Mouse (Mus musculus): ENCODE data around the gene Zc3h4. TPM values are rescaled to one million over a fixed set of nuclear protein-coding genes. Genes with fewer than 3 reads are reported as not detected.

Zc3h4 gene
- polyA plus RNA-seq, 1 experiment = 29.8 TPM

DNA sequence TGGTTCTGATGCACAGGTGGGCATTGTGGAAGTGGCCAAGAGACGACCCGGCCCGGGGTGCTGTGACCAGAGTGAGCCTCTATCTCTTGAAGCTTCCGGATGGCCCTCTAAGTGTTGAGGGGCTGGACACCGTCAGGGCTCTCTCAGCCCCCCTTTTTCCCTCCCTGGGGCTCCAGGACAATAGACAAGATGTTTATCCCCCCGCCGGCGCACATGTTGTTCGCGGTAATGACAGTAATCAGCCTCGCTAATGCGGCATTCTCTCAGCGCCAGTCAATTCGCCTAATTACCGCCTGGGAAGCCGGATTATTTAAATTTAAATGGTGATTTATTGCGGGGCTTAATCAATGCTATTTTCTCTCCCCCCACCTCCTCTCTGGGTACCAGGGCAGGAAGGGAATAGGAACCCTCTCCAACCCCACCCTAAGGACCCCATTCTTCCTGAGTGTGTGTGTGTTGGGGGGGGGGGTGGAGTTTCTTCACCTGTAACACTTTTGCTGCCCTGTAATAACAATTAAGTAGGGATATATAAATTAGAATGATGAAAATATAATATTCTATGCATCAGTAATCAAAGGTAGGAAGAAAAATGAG lies 71.5 kb downstream of the Zc3h4 start:
- Histone ChIP-seq H3K27me3 (ENCODE audit: control insufficient read depth, insufficient read depth, insufficient read length) (peaks cover 68% of the 10 kb centered on the region), H3K4me3 (ENCODE audit: insufficient read depth, poor library complexity, severe bottlenecking) (no peak overlapping the region), H3ac (ENCODE audit: control insufficient read depth, insufficient read length, low read depth) (no peak overlapping the region), H3K79me3 (ENCODE audit: low read depth) (no peaks in the 10 kb centered on the region), H3K36me3 (ENCODE audit: control insufficient read depth, insufficient read depth) (no peaks in the 10 kb centered on the region), H3K79me2 (ENCODE audit: control insufficient read depth, insufficient read depth) (no peaks in the 10 kb centered on the region)
- TF ChIP-seq FOSL1 (IDR thresholded peaks at IDR 0.05; ENCODE audit: insufficient read depth, low read length, poor library complexity, severe bottlenecking) = no peak
- no peak for TF ChIP-seq CEBPB (IDR thresholded peaks at IDR 0.05; ENCODE audit: low read depth)
- no peak for TF ChIP-seq MAX (IDR thresholded peaks at IDR 0.05)
- TF ChIP-seq USF1 (IDR thresholded peaks at IDR 0.05; ENCODE audit: low read depth) = no peak
- no peak for TF ChIP-seq CTCF (IDR thresholded peaks at IDR 0.05; ENCODE audit: control insufficient read depth, insufficient read depth, insufficient read length)

DNA sequence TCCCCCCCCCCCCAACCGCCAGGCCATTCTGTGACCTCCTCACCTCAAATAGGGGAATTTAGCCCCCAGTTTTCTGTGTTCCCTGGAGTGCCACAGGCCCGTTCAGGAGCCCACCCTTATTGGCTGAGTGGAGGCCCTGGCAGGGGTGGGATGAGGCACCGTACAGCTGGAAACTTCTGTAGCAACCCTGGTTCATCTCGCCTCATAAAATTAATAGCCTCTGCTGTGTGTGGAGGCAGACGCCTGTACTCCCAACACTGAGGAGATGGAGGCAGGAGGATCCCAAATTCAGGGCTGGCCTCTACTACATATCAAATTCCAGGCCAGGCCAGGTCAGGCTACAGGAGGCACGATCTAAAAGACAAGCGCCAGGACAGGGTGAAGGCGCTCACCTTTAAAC lies 73.1 kb downstream of the Zc3h4 start:
- no peak overlapping the region for H3K4me3 ChIP-seq (ENCODE audit: insufficient read depth, poor library complexity, severe bottlenecking)
- TF ChIP-seq CEBPB (IDR thresholded peaks at IDR 0.05; ENCODE audit: low read depth) (no peak), MAX (IDR thresholded peaks at IDR 0.05) (no peak), FOSL1 (IDR thresholded peaks at IDR 0.05; ENCODE audit: insufficient read depth, low read length, poor library complexity, severe bottlenecking) (no peak), MYOD1 (IDR thresholded peaks at IDR 0.05; ENCODE audit: control insufficient read depth, insufficient read length, low read depth) (no peak), CTCF (IDR thresholded peaks at IDR 0.05; ENCODE audit: control insufficient read depth, insufficient read depth, insufficient read length) (no peak), USF1 (IDR thresholded peaks at IDR 0.05; ENCODE audit: low read depth) (no peak), MYOG (IDR thresholded peaks at IDR 0.05; ENCODE audit: control insufficient read depth, extremely low read depth, insufficient read length) (no peak)
- H3K27me3 ChIP-seq (ENCODE audit: control insufficient read depth, insufficient read depth, insufficient read length) = peaks cover 64% of the 10 kb centered on the region
- no peaks in the 10 kb centered on the region for H3K36me3 ChIP-seq (ENCODE audit: control insufficient read depth, insufficient read depth)
- no peaks in the 10 kb centered on the region for H3K79me2 ChIP-seq (ENCODE audit: control insufficient read depth, insufficient read depth)
- H3K79me3 ChIP-seq (ENCODE audit: low read depth) = no peaks in the 10 kb centered on the region
- no peak overlapping the region for H3ac ChIP-seq (ENCODE audit: control insufficient read depth, insufficient read length, low read depth)

DNA sequence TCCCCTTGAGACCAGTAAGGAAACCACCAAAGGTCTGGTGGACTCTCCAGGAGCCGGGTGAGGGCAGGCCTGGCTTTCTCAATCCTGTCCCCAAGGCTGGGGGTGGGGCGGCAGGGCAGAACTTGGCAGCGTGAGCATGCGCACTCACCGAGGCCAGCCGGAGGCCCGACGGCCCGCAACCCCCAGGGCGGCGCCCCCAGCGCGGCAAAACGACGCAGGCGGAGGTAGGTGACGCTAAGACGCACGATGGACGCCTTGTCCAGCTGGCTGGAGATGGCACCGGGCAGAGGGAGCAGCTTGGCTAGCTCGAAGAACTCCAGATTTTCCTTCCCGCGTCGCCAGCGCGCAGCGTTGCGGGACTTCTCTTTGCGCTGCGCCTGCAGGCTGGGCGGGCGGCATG lies 73.7 kb downstream of the Zc3h4 start:
- Histone ChIP-seq H3K27me3 (ENCODE audit: control insufficient read depth, insufficient read depth, insufficient read length) (peaks cover 60% of the 10 kb centered on the region), H3K36me3 (ENCODE audit: control insufficient read depth, insufficient read depth) (no peaks in the 10 kb centered on the region), H3K4me3 (ENCODE audit: insufficient read depth, poor library complexity, severe bottlenecking) (no peak overlapping the region), H3K79me3 (ENCODE audit: low read depth) (no peaks in the 10 kb centered on the region), H3K79me2 (ENCODE audit: control insufficient read depth, insufficient read depth) (no peaks in the 10 kb centered on the region), H3ac (ENCODE audit: control insufficient read depth, insufficient read length, low read depth) (no peak overlapping the region)
- TF ChIP-seq MYOD1 (IDR thresholded peaks at IDR 0.05; ENCODE audit: control insufficient read depth, insufficient read length, low read depth) = no peak
- TF ChIP-seq USF1 (IDR thresholded peaks at IDR 0.05; ENCODE audit: low read depth) = no peak
- TF ChIP-seq MYOG (IDR thresholded peaks at IDR 0.05; ENCODE audit: control insufficient read depth, extremely low read depth, insufficient read length) = no peak
- TF ChIP-seq CEBPB (IDR thresholded peaks at IDR 0.05; ENCODE audit: low read depth) = no peak
- TF ChIP-seq FOSL1 (IDR thresholded peaks at IDR 0.05; ENCODE audit: insufficient read depth, low read length, poor library complexity, severe bottlenecking) = no peak
- TF ChIP-seq MAX (IDR thresholded peaks at IDR 0.05) = no peak
- no peak for TF ChIP-seq CTCF (IDR thresholded peaks at IDR 0.05; ENCODE audit: control insufficient read depth, insufficient read depth, insufficient read length)

DNA sequence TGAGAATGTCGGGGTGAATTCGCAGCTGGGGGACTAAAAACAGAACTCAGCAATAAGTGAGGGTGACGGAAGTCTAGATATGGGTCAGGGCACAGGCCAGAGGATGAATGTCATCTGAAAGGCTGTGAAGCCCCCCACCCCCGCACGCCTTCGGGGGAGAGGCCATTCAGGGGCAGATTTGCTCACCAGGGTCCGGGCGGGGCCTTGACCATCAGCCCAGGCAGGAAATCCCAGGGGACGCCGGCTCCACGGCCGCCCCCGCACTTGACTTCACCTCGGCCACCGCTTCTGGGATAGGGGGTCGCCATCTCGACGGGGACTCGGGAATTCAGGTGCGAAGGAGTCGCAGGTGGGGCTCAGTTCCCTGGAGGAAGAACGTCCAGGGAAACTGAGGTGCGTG lies 74.6 kb downstream of the Zc3h4 start:
- Histone ChIP-seq H3K27me3 (ENCODE audit: control insufficient read depth, insufficient read depth, insufficient read length) (peaks cover 53% of the 10 kb centered on the region), H3ac (ENCODE audit: control insufficient read depth, insufficient read length, low read depth) (no peak overlapping the region), H3K4me3 (ENCODE audit: insufficient read depth, poor library complexity, severe bottlenecking) (no peak overlapping the region), H3K79me3 (ENCODE audit: low read depth) (no peaks in the 10 kb centered on the region), H3K36me3 (ENCODE audit: control insufficient read depth, insufficient read depth) (no peaks in the 10 kb centered on the region), H3K79me2 (ENCODE audit: control insufficient read depth, insufficient read depth) (no peaks in the 10 kb centered on the region)
- TF ChIP-seq MAX (IDR thresholded peaks at IDR 0.05) (no peak), USF1 (IDR thresholded peaks at IDR 0.05; ENCODE audit: low read depth) (no peak), CTCF (IDR thresholded peaks at IDR 0.05; ENCODE audit: control insufficient read depth, insufficient read depth, insufficient read length) (no peak), MYOG (IDR thresholded peaks at IDR 0.05; ENCODE audit: control insufficient read depth, extremely low read depth, insufficient read length) (no peak), FOSL1 (IDR thresholded peaks at IDR 0.05; ENCODE audit: insufficient read depth, low read length, poor library complexity, severe bottlenecking) (no peak), CEBPB (IDR thresholded peaks at IDR 0.05; ENCODE audit: low read depth) (no peak), MYOD1 (IDR thresholded peaks at IDR 0.05; ENCODE audit: control insufficient read depth, insufficient read length, low read depth) (no peak)

DNA sequence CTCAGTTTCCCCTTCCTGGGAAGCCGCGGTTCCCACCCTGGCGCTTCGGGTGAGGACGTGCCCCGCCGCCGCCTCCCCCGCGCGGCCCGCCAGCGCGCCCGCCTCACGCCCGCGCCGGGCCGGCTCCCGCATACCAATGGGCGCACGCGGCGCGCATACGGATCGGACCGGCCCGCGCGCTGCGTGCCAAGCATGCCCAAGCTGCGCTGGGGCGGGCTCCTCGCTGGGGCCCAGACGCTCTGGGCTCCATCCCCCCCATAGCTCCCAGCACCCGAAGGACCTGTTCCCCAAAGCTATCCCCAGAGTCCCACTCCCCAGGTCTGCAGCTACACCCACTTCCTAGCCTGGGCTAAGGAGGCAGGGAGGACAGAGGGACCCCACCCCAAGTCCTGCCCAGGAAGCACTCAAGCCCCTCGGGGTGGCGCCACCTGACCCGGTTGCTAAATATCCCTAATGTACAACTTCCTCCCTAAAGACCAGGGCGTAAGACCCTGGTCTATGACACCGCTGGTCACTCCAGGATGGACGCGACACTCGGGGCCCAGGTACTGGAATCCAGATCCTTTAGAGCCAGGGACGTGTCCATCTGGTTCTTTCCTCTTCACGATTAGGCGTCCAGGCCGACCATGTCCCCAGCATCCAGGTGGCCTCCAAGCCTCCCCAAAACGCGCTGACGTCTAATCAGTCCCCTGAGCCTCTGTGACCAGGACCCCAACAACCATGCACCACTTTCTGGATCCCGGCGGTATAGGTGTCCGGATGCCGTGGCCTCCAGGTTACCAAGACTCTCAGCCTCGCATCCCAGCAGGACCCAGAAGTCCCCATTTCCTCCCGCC lies 75.3 kb downstream of the Zc3h4 start:
- H3K4me3 ChIP-seq (ENCODE audit: insufficient read depth, poor library complexity, severe bottlenecking) = no peak overlapping the region
- H3K27me3 ChIP-seq (ENCODE audit: control insufficient read depth, insufficient read depth, insufficient read length) = peaks cover 60% of the 10 kb centered on the region
- no peak overlapping the region for H3ac ChIP-seq (ENCODE audit: control insufficient read depth, insufficient read length, low read depth)
- no peaks in the 10 kb centered on the region for H3K36me3 ChIP-seq (ENCODE audit: control insufficient read depth, insufficient read depth)
- no peak for TF ChIP-seq MAX (IDR thresholded peaks at IDR 0.05)
- no peak for TF ChIP-seq MYOD1 (IDR thresholded peaks at IDR 0.05; ENCODE audit: control insufficient read depth, insufficient read length, low read depth)
- no peak for TF ChIP-seq CEBPB (IDR thresholded peaks at IDR 0.05; ENCODE audit: low read depth)
- no peak for TF ChIP-seq FOSL1 (IDR thresholded peaks at IDR 0.05; ENCODE audit: insufficient read depth, low read length, poor library complexity, severe bottlenecking)
- no peak for TF ChIP-seq USF1 (IDR thresholded peaks at IDR 0.05; ENCODE audit: low read depth)
- no peak for TF ChIP-seq CTCF (IDR thresholded peaks at IDR 0.05; ENCODE audit: control insufficient read depth, insufficient read depth, insufficient read length)
- TF ChIP-seq MYOG (IDR thresholded peaks at IDR 0.05; ENCODE audit: control insufficient read depth, extremely low read depth, insufficient read length) = no peak
- H3K79me2 ChIP-seq (ENCODE audit: control insufficient read depth, insufficient read depth) = no peaks in the 10 kb centered on the region
- no peaks in the 10 kb centered on the region for H3K79me3 ChIP-seq (ENCODE audit: low read depth)
